Mouse (Mus musculus): Measurements from ENCODE around the gene Actrt3.

The Actrt3 gene

DNA sequence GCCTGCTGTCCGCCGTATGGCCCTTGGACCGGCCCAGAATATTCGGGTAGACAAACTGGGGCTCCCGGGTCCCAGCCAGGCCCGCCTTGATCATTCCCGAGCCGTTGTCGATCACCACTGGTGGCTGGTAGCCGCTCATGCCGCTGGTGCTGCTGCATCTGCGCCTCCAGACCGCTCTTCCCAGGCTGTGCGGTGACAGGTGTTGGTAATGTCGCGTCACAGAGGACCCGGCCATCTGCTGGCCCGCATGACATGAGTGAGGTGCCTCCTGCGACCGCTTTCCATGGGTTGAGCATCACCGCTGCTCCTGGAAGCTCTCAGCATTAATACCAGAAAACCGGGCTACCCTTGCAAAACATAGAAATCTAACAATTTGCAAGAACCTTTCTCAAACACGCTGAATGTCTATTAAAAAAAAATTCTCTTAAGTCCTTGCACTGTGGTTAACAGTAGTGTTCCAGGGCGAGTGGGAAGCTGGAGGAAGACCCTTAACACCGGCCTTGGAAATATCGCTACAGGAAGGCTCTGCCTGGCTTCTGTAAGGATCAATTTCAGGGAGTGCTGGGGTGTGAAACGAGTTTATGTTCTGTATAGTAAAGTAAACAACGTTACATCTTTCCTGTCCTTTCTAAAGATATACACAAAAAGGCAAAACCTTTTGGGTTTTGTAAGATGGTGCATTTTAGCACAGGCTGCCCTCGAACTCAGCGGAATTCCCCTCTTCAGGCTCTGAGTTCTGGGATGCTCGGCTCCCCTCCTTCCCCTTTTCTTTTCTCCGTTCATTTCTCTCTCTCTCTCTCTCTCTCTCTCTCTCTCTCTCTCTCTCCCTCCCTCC is at the start of gene Actrt3:
Gene Actrt3, minus strand, starts transcription at position 229 of the 835 bp plus-strand sequence.
- no peak for DNase-seq (ENCODE audit: low read depth, low spot score)

DNA sequence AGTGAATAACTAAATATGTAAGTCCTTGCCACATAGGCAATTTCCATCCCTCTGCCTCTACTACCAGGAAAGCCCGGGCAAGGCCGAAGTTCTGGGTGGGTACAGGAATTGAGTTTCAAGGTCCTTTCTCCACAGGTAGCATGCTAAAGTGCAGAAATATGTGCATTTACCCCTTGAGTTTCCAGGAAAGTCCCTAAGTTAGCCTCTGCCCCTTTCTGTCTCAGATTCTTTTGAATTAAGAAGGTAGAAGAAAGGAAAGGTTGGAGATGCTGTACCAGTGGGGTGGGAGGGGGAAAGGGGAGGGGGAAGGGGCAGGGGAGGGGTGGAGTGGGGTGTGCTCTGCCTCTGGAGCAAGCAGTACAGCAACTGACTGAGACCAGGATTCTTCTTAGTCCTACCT is 48.7 kb upstream of the Actrt3 start:
- DNase-seq (ENCODE audit: low read depth, low spot score), result no peak

DNA sequence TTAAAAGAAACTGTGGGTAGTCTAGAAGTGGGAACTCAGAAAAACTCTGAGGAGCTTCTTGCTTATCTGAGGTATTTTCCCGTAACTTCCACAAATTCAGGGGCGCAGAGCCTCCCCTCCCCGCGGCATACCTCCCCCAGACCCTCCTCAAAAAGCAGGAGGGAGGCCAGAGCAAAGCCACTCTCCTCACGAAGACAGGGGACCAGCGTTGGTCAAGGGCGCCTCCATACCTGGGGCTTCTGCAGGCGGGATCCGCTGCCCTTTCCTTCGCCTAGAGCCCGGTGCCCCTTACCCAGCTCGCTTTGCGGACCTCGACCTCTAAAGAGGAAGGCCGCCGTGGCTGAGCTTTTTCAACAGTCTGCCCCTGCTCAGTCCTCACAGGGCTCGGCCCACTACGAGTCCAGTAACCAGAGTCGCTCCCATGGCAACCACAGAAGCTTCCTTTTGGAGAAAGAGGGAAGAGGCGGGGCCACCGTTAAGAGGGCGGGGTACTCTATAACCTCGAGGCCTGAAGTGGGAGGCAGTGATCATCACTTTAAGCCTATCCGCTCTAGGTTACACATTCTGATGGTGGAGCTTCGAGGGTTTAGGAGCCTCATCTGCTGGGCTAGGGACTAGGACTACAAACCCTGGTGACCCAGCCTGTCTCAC is 47.8 kb upstream of the Actrt3 start, which contains the start of gene Lrrc34:
Gene Lrrc34, minus strand, starts transcription at position 430 of the 651 bp plus-strand sequence.
- DNase-seq (ENCODE audit: low read depth, low spot score), result no peak

DNA sequence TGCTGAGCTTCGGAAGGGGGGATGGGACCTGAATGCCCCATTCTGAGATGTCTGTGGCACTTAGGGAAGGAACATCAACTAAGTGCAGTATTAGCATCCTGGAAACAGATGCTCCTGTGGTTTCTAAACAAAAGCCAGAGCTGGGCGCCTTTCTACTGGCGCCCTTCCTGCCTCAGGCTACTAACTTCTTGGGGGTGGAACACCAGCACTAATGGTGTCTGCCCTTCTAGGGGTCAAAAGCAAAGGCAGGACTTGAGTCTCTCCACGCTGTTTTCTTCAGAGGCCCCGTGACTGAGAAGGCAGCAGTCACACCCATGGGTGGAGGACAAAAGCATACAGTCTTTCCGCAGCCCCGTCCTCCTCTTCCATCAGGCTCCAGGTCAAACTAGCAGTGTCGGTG is 47.0 kb upstream of the Actrt3 start:
- DNase-seq (ENCODE audit: low read depth, low spot score), result no peak

- DNase-seq (ENCODE audit: low read depth, low spot score), result no peak
Observed at GRCm38 (mm10) chr3:30644207-30644606, 44.5 kb upstream of the Actrt3 start, which contains the start of gene Lrriq4. Lrriq4 (plus strand) TSS chr3:30644507.

DNA sequence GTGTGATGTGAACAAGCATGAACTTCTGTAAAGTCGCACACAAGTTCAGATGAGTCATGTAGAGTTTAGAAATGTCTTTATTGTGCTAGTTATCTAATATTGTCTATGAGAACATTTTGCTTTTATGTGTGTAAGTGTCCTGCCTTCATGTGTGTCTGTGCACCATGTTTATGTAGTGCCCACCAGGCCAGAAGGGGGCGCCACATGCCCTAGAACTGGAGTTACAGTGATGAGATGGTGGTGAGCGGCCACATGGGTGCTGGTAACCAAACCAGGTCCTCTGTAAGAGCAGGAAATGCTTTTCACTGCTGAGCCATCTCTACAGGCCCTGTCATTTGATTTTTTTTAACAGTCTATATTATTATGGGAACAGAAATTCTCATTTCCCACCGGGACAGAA is 35.9 kb upstream of the Actrt3 start:
- DNase-seq (ENCODE audit: low read depth, low spot score), result no peak

DNA sequence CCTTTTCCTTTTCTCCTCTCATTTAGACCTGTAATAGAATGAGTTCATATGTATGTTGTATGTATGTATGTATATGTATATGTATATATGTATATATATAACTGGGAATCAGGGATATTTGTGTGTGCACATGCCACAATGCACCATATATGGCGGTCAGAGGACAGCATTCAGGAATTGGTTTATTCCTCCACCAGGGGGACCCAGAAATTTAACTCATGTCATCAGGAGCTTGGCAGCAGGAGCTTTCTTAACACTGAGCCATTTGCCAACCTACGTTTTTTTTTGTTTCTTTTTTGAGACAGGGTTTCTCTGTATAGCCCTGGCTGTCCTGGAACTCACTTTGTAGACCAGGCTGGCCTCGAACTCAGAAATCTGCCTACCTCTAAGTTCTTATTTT is 33.9 kb upstream of the Actrt3 start:
- DNase-seq (ENCODE audit: low read depth, low spot score), result no peak

- no peak for DNase-seq (ENCODE audit: low read depth, low spot score)
Observed at GRCm38 (mm10) chr3:30620132-30620531, 20.4 kb upstream of the Actrt3 start.

DNA sequence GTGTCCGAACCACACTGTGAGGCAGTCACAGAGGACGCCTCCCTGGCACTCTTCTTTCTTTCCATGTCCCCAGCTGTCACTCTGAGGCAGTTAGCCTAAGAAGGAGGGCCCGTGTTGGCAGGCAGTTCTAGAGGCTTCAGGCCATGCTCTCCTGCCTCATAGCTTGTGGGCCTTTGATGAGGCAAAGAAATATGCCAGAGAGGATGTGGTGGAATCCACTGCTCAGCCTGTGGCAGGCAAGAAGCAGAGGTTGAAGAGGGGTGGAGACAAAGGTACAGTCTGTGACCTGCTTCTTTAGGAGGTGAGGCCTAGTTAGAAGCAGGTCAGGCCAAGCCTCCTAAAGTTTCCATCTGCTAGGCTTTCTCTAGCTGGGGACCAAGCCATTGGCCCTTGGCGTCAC is 11.2 kb upstream of the Actrt3 start:
- no peak for DNase-seq (ENCODE audit: low read depth, low spot score)

DNA sequence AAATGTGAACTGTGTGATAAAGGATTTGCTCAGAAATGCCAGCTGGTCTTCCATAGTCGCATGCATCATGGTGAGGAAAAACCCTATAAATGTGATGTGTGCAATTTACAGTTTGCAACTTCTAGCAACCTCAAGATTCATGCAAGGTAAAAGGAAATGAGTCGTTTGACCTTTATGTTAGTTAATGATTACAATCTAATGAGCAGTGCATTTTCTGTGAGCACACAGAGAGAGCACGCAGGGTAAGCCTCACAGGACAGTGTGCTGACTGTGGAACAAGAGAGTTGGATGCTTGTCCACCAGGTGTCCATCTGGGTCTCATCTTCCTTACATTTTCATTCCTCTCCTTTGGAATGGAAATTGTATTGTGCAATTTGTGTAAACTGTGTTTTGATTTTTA is 9.3 kb upstream of the Actrt3 start:
- no peak for DNase-seq (ENCODE audit: low read depth, low spot score)

- no peak for DNase-seq (ENCODE audit: low read depth, low spot score)
Observed at GRCm38 (mm10) chr3:30603256-30603655, 3.5 kb upstream of the Actrt3 start.

- DNase-seq (ENCODE audit: low read depth, low spot score), result no peak
Observed at GRCm38 (mm10) chr3:30602740-30603098, 3.0 kb upstream of the Actrt3 start.

DNA sequence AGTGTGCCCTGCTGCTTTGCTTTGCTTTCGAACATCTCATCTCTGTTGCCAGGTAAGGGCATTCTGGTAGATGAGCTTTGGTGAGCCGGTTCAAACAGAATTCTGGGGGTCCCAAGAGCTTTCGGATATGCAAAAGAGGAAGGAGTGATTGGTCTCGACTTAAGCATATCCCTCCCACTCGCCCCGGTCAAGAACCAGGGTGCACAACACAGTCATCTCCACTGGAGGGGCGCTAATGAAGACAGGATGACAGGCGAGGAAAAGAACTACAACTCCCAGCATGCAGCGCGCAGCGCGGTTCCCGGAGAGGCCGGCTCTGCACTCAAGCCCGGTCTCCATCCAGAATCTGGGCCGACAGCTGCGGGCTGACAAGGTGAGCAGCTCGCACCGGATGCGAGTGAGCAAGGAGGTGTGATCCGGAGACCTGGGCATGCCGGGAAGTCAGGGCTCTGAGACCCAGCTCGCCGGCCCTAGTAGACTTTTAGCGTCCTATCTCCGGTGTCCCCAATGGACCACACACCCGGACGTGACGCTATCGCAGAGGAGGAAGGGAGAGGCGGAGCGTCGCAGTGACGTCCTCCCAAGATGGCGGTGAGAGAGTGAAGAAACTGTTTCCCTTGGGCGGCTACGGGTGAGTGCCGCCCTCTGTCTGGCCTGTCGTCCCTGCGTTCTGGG is 2.5 kb upstream of the Actrt3 start, which contains the start of gene Mynn:
Gene Mynn, plus strand, starts transcription at position 1 of the 675 bp plus-strand sequence.
- DNase-seq (ENCODE audit: low read depth, low spot score), result peak; percentile 93

DNA sequence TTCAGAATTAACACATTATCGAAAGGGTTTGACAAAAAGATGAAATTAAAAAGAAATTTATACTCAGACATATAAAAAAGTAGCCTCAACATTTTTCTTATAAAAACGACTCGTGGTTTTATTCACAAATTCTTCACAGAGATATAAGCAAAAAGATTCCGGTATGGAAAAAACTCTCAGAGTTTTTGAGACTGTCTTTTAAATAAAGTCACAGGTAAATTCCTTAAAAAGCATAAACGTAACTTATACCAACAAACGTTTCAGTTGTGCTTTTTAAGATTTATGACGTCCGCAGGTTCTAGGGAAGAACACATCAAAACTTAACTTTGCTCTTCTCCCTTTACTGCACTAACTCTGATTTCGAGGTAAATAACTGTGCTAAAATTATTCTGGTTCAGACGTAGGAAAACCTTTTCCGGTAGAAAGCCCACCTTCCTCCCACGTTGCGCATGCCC is 1.9 kb upstream of the Actrt3 start:
- DNase-seq (ENCODE audit: low read depth, low spot score), result no peak

DNA sequence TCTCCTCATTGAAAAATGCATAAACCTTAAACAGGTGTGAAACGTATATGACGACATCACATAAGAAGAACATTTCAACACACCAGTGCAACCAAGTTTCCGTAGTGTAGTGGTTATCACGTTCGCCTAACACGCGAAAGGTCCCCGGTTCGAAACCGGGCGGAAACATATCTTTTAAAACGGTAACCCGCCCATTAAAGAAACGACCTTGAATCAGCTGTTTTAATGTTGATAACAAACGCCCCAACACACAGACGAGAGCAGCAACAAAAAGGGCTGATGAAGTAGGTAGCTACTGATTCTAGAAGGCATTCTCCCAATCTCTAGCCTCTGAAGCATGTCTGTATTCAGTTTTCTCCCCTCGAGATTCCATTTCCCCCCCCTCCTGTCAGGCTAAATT is 1.4 kb upstream of the Actrt3 start:
- peak; percentile 81 for DNase-seq (ENCODE audit: low read depth, low spot score)

- no peak for DNase-seq (ENCODE audit: low read depth, low spot score)
Observed at GRCm38 (mm10) chr3:30600717-30601116, 978 bp upstream of the Actrt3 start.

- no peak for DNase-seq (ENCODE audit: low read depth, low spot score)
Observed at GRCm38 (mm10) chr3:30597271-30597670, 2.5 kb downstream of the Actrt3 start.

DNA sequence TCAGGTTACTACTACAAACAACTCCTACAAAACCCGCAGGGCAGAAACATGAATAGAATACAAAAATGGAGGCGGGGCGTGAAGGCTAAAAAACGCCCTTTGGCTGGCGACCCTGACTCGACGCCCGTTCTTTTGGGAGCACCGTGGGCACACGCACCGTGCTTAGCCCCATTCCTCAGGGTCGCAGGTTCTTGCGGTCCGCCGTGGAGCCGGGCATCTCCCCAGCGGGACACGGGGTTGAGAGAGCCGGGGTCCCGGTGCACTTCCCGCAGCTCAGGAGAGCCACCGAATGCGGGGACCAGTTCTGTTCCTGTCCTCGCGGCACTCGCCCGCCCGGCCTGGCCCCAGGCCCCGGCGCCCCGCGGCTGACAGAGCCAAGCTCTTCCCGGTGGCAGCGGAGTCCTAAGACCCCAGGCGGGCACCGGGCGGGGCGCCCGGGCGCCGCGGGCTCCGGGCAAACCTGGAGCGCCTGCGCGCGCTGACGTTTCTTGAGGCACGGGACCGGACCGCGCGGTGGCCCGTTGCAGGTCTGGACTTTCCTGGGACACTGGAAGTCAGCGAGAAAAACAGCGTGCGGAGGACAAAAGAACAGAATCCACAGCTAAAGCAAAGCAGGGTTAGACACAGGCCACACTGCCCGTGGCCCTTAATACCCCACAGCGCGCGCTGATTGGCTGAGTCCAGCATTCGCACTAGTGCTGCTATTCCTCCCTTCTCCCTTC is 4.5 kb downstream of the Actrt3 start:
- no peak for DNase-seq (ENCODE audit: low read depth, low spot score)

GRCm38 (mm10) chr3:30593719-30594485 is 5.8 kb downstream of the Actrt3 start:
- no peak for DNase-seq (ENCODE audit: low read depth, low spot score)

DNA sequence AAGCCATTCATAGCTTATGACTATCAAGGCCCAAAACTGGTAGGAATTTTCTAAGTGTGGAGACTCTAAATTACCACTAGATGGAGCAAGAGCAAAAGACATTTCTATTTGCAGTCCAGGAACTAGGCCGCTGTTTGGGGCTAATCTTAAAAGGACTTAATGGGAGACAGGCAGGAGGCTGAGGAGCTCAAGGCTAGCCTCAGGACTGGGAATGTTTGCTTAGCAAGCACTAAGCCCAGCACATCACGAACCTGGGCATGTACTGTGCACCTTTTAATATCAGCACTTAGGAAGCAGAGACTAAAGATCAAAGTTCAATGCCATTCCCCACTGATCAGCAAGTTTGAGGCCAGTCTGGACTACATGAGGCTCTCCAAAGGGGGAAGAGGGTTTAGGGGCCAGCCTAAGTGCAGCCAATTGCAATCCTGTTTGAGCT is 7.3 kb downstream of the Actrt3 start:
- DNase-seq (ENCODE audit: low read depth, low spot score), result peak; percentile 63

DNA sequence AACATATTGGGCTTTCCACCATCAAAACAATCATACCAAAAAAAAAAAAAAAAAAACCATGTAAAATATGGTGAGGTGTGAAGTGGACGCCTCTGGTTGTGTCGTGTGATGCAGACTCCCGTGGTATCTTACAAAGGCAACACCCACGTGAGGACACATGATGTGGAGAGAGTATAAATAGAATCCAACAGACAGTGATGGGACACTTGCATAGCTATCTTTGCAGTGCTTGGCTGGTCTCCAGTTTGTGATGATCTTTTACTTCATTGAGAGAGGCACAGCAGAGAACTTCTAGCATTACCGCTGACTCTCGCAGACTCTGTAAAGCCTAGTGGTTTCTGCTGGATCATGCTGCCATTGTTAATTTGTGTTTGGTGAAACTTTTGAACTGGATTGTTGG is 10.9 kb downstream of the Actrt3 start:
- no peak for DNase-seq (ENCODE audit: low read depth, low spot score)

All from retina, postnatal 7 days (tissue).